Mouse (Mus musculus) heart, embryonic 11.5 days (tissue): ENCODE measurements around the gene Crocc2. TPM values are rescaled to one million over a fixed set of nuclear protein-coding genes. Genes with fewer than 3 reads are reported as not detected.

Source experiments
- microRNA-seq: library from miRNA; unstranded; fragments of <30 nt; microRNA quantifications from one replicate; pipeline ENCODE4, GENCODE M21; 2016; ENCODE audit warnings: borderline number of aligned reads
- polyA plus RNA-seq: library from polyadenylated mRNA; unstranded; fragments of >200 nt; fragmentation: Nextera tagmentation; extraction: Ambion mirVana; gene quantifications from 2 replicates; pipeline ENCODE4 v1.2.1, GENCODE M21; 2014

The Crocc2 gene
- polyA plus RNA-seq, 1 experiment from 2014 or later = 0.24 TPM

Small RNA genes lying within 50 kb of the gene (microRNA-seq; reads per million reads assigned to microRNA genes)
- gene Mir6901 = 0.54 reads per million

Other genes starting within 250 kb of the Crocc2 start
- gene Capn10, start 234.3 kb upstream of the Crocc2 start, polyA plus RNA-seq = 11.8 and 14.7 TPM in 2 replicates
- gene Gpr35, start 217.9 kb upstream of the Crocc2 start, polyA plus RNA-seq = 0.09 TPM in 1 of 2 replicates, not detected in the other
- not detected in 2 replicates for gene Aqp12, start 162.4 kb upstream of the Crocc2 start, polyA plus RNA-seq
- 5.7 and 6.3 TPM in 2 replicates for gene Kif1a, start 66.8 kb upstream of the Crocc2 start, polyA plus RNA-seq
- gene Agxt, start 33.5 kb upstream of the Crocc2 start, polyA plus RNA-seq = 0.61 TPM in 1 of 2 replicates, not detected in the other
- gene 2310007B03Rik, start 7.8 kb upstream of the Crocc2 start, polyA plus RNA-seq = 0.11 TPM in 1 of 2 replicates, not detected in the other
- gene Sned1, start 67.1 kb downstream of the Crocc2 start, polyA plus RNA-seq = 3.0 and 3.4 TPM in 2 replicates
- 22.2 and 23.7 TPM in 2 replicates for gene Mterf4, start 137.2 kb downstream of the Crocc2 start, polyA plus RNA-seq
- gene Ppp1r7, start 174.1 kb downstream of the Crocc2 start, polyA plus RNA-seq = 64.5 and 69.7 TPM in 2 replicates
- 8.0 and 8.9 TPM in 2 replicates for gene Pask, start 174.8 kb downstream of the Crocc2 start, polyA plus RNA-seq
- 0.62 and 0.74 TPM in 2 replicates for gene Ano7, start 205.2 kb downstream of the Crocc2 start, polyA plus RNA-seq